Mouse (Mus musculus): ENCODE measurements around the gene Apoc4. TPM values are rescaled to one million over a fixed set of nuclear protein-coding genes. Genes with fewer than 3 reads are reported as not detected.

Gene Apoc4
- polyA plus RNA-seq, 1 experiment from 2014 or later: 5.4 TPM

- Histone ChIP-seq H3K27me3 (replicated peaks; ENCODE audit: control insufficient read depth, insufficient read depth, low read length) (no peaks in the 10 kb centered on the region), H3K4me3 (ENCODE audit: low read depth, low read length) (peak within 1 kb of the TSS; percentile 100), H3K9ac (ENCODE audit: low read depth, low read length) (peak within 1 kb of the TSS; percentile 98), H3K4me2 (peak within 1 kb of the TSS; percentile 96), H3K36me3 (ENCODE audit: control insufficient read depth, insufficient read depth, low read length) (peaks cover 15% of the 10 kb centered on the region), H3K4me1 (replicated peaks; ENCODE audit: control insufficient read depth, insufficient read depth, low read length) (peaks cover 22% of the 10 kb centered on the region), H3K9me3 (ENCODE audit: control insufficient read depth, low read length) (no peaks in the 10 kb centered on the region), H3K27ac (ENCODE audit: low read depth, low read length) (peak within 1 kb of the TSS; percentile 97)
- ATAC-seq (replicated peaks; ENCODE audit: low FRiP score) (peak; percentile 78), DNase-seq (ENCODE audit: low spot score) (peak; percentile 95)
- WGBS: under 1% methylated on average over 60 of the region's 63 CpGs
Observed at GRCm38 (mm10) chr7:19664955-19665841, 16.1 kb downstream of the Apoc4 start, which contains the start of gene Clptm1. Gene Clptm1 (minus strand): TSS chr7:19665033.

GRCm38 (mm10) chr7:19664455-19664954 is 16.8 kb downstream of the Apoc4 start:
- peak overlapping the region; percentile 100 for H3K4me3 ChIP-seq (ENCODE audit: low read depth, low read length)
- peak overlapping the region; percentile 71 for H3K27ac ChIP-seq (ENCODE audit: low read depth, low read length)
- H3K4me2 ChIP-seq: peak overlapping the region; percentile 96
- ATAC-seq (replicated peaks; ENCODE audit: low FRiP score) (peak; percentile 39), DNase-seq (ENCODE audit: low spot score) (no peak)
- peaks cover 18% of the 10 kb centered on the region for H3K4me1 ChIP-seq (replicated peaks; ENCODE audit: control insufficient read depth, insufficient read depth, low read length)
- H3K9me3 ChIP-seq (ENCODE audit: control insufficient read depth, low read length): no peaks in the 10 kb centered on the region
- H3K36me3 ChIP-seq (ENCODE audit: control insufficient read depth, insufficient read depth, low read length): peaks cover 15% of the 10 kb centered on the region
- H3K27me3 ChIP-seq (replicated peaks; ENCODE audit: control insufficient read depth, insufficient read depth, low read length): no peaks in the 10 kb centered on the region
- peak overlapping the region; percentile 98 for H3K9ac ChIP-seq (ENCODE audit: low read depth, low read length)
- WGBS: under 1% methylated on average over 37 of the region's 37 CpGs

DNA sequence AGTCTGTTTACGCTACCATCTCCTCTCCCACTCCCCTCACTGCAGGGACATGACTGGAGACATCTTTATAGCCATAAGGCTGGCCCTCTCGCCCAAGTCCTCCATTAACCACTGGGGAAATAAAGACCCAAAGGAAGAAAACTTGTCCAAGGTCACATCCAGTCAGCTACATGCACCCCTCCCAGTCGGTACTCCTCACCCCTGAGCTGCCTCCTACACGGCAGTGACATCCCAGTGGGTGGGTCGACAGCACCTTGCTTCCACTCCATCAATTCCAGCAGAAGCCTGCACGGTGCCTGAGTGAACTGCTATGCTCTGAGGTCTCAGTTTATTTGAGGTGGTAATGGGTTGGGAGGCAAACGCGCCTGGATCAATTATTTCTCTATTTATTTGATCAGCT is 17.3 kb downstream of the Apoc4 start:
- Histone ChIP-seq H3K27ac (ENCODE audit: low read depth, low read length) (peak overlapping the region; percentile 71; the same call in 1 of the 2 replicates), H3K4me2 (peak overlapping the region; percentile 96), H3K4me1 (replicated peaks; ENCODE audit: control insufficient read depth, insufficient read depth, low read length) (peaks cover 12% of the 10 kb centered on the region), H3K36me3 (ENCODE audit: control insufficient read depth, insufficient read depth, low read length) (peaks cover 15% of the 10 kb centered on the region), H3K9ac (ENCODE audit: low read depth, low read length) (peak overlapping the region; percentile 98), H3K27me3 (replicated peaks; ENCODE audit: control insufficient read depth, insufficient read depth, low read length) (no peaks in the 10 kb centered on the region), H3K9me3 (ENCODE audit: control insufficient read depth, low read length) (no peaks in the 10 kb centered on the region), H3K4me3 (ENCODE audit: low read depth, low read length) (peak overlapping the region; percentile 100)
- 16% methylated on average over 8 of the region's 8 CpGs for WGBS
- DNase-seq (ENCODE audit: low spot score) (no peak), ATAC-seq (replicated peaks; ENCODE audit: low FRiP score) (no peak)

DNA sequence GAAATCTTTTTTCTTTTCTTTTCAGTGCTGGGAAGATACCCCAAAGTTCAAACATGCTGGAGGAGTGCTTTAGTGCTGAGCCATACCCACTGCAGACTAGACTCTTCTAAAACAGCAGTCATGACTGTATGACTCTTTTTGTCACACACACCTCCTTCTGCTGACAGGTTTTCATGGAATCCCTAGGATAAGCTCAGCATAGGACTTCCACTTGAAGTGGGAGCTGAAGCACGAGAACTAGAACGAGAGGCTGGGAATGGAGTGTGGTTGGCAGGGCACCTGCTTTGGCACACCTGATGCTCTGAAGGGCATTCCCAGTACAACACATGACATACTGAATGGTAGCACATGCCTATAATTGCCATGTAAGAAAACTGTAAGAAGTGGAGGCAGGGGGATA is 28.7 kb downstream of the Apoc4 start:
- no peaks in the 10 kb centered on the region for H3K9me3 ChIP-seq (ENCODE audit: control insufficient read depth, low read length)
- no peaks in the 10 kb centered on the region for H3K27me3 ChIP-seq (replicated peaks; ENCODE audit: control insufficient read depth, insufficient read depth, low read length)
- no peak overlapping the region for H3K4me3 ChIP-seq (ENCODE audit: low read depth, low read length)
- WGBS: 91% methylated on average over 2 of the region's 2 CpGs
- H3K4me1 ChIP-seq (replicated peaks; ENCODE audit: control insufficient read depth, insufficient read depth, low read length): peaks cover 9% of the 10 kb centered on the region
- H3K9ac ChIP-seq (ENCODE audit: low read depth, low read length): no peak overlapping the region
- no peak for DNase-seq (ENCODE audit: low spot score)
- H3K27ac ChIP-seq (ENCODE audit: low read depth, low read length): no peak overlapping the region
- no peak for ATAC-seq (replicated peaks; ENCODE audit: low FRiP score)
- peaks cover 26% of the 10 kb centered on the region for H3K36me3 ChIP-seq (ENCODE audit: control insufficient read depth, insufficient read depth, low read length)
- H3K4me2 ChIP-seq: no peak overlapping the region

GRCm38 (mm10) chr7:19651063-19651786 is 30.1 kb downstream of the Apoc4 start:
- Histone ChIP-seq H3K27ac (ENCODE audit: low read depth, low read length) (no peak overlapping the region), H3K4me1 (replicated peaks; ENCODE audit: control insufficient read depth, insufficient read depth, low read length) (peaks cover 9% of the 10 kb centered on the region), H3K27me3 (replicated peaks; ENCODE audit: control insufficient read depth, insufficient read depth, low read length) (no peaks in the 10 kb centered on the region), H3K36me3 (ENCODE audit: control insufficient read depth, insufficient read depth, low read length) (peaks cover 30% of the 10 kb centered on the region), H3K9me3 (ENCODE audit: control insufficient read depth, low read length) (no peaks in the 10 kb centered on the region), H3K4me2 (no peak overlapping the region), H3K4me3 (ENCODE audit: low read depth, low read length) (no peak overlapping the region), H3K9ac (ENCODE audit: low read depth, low read length) (no peak overlapping the region)
- WGBS: 64% methylated on average over 6 of the region's 6 CpGs
- ATAC-seq (replicated peaks; ENCODE audit: low FRiP score) (peak; percentile 48; the same call in 1 of the 2 replicates), DNase-seq (ENCODE audit: low spot score) (no peak)

DNA sequence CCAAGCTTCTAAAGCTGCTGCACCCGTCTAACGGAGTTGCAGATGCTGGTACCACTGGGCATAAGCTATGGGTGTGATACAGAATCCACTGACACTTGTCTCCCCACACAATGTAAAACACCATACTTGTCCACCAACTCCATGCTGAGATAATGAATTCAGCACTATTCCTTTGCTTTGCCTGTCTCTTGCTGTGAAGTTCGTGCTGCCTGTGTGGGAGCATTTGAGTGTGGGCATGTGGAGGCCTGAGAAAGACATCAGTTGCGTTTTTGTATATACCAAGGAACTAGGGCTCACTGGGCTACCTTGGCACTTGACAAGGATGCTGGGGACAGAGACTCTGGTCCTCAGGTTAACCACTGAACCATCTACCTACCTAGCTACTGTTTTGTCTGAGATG is 40.1 kb downstream of the Apoc4 start:
- no peak overlapping the region for H3K4me3 ChIP-seq (ENCODE audit: low read depth, low read length)
- peaks cover 68% of the 10 kb centered on the region for H3K36me3 ChIP-seq (ENCODE audit: control insufficient read depth, insufficient read depth, low read length)
- no peaks in the 10 kb centered on the region for H3K27me3 ChIP-seq (replicated peaks; ENCODE audit: control insufficient read depth, insufficient read depth, low read length)
- no peak overlapping the region for H3K27ac ChIP-seq (ENCODE audit: low read depth, low read length)
- no peak overlapping the region for H3K9ac ChIP-seq (ENCODE audit: low read depth, low read length)
- H3K9me3 ChIP-seq (ENCODE audit: control insufficient read depth, low read length): no peaks in the 10 kb centered on the region
- DNase-seq (ENCODE audit: low spot score) (no peak), ATAC-seq (replicated peaks; ENCODE audit: low FRiP score) (no peak)
- H3K4me2 ChIP-seq: no peak overlapping the region
- WGBS: 98% methylated on average over 4 of the region's 4 CpGs
- no peaks in the 10 kb centered on the region for H3K4me1 ChIP-seq (replicated peaks; ENCODE audit: control insufficient read depth, insufficient read depth, low read length)

GRCm38 (mm10) chr7:19635074-19635827 is 46.0 kb downstream of the Apoc4 start:
- Histone ChIP-seq H3K27ac (ENCODE audit: low read depth, low read length) (no peak overlapping the region), H3K4me3 (ENCODE audit: low read depth, low read length) (no peak overlapping the region), H3K36me3 (ENCODE audit: control insufficient read depth, insufficient read depth, low read length) (peaks cover 51% of the 10 kb centered on the region), H3K4me2 (no peak overlapping the region), H3K27me3 (replicated peaks; ENCODE audit: control insufficient read depth, insufficient read depth, low read length) (no peaks in the 10 kb centered on the region), H3K9me3 (ENCODE audit: control insufficient read depth, low read length) (no peaks in the 10 kb centered on the region), H3K4me1 (replicated peaks; ENCODE audit: control insufficient read depth, insufficient read depth, low read length) (peaks cover 20% of the 10 kb centered on the region), H3K9ac (ENCODE audit: low read depth, low read length) (no peak overlapping the region)
- ATAC-seq (replicated peaks; ENCODE audit: low FRiP score) (no peak), DNase-seq (ENCODE audit: low spot score) (no peak)
- 86% methylated on average over 11 of the region's 11 CpGs for WGBS

- H3K4me3 ChIP-seq (ENCODE audit: low read depth, low read length): no peak overlapping the region
- ATAC-seq (replicated peaks; ENCODE audit: low FRiP score): no peak
- H3K4me2 ChIP-seq: no peak overlapping the region
- H3K9me3 ChIP-seq (ENCODE audit: control insufficient read depth, low read length): no peaks in the 10 kb centered on the region
- H3K9ac ChIP-seq (ENCODE audit: low read depth, low read length): no peak overlapping the region
- peaks cover 23% of the 10 kb centered on the region for H3K4me1 ChIP-seq (replicated peaks; ENCODE audit: control insufficient read depth, insufficient read depth, low read length)
- peaks cover 49% of the 10 kb centered on the region for H3K36me3 ChIP-seq (ENCODE audit: control insufficient read depth, insufficient read depth, low read length)
- 96% methylated on average over 2 of the region's 2 CpGs for WGBS
- DNase-seq (ENCODE audit: low spot score): no peak
- no peak overlapping the region for H3K27ac ChIP-seq (ENCODE audit: low read depth, low read length)
- H3K27me3 ChIP-seq (replicated peaks; ENCODE audit: control insufficient read depth, insufficient read depth, low read length): no peaks in the 10 kb centered on the region
Observed at GRCm38 (mm10) chr7:19634591-19634990, 46.7 kb downstream of the Apoc4 start.

All from liver, embryonic 11.5 days (tissue).